Mouse (Mus musculus) A20 (cell line): ENCODE measurements at regions not wholly inside any gene's neighbourhood (a gene's known extent, or its start where the extent isn't known, plus 50 kb on each side); places are given as distances from the start of the nearest gene placed in this dataset.
"Not testable (repeated sequence)": the region's sequence is repeated elsewhere in the genome, so short reads cannot be mapped to it uniquely, and the experiment has no call there.

Source experiments
- DNase-seq: peaks from one replicate; pipeline ENCODE4 v3.0.0-alpha.2; 2011; ENCODE audit warnings: low read depth, low spot score

DNA sequence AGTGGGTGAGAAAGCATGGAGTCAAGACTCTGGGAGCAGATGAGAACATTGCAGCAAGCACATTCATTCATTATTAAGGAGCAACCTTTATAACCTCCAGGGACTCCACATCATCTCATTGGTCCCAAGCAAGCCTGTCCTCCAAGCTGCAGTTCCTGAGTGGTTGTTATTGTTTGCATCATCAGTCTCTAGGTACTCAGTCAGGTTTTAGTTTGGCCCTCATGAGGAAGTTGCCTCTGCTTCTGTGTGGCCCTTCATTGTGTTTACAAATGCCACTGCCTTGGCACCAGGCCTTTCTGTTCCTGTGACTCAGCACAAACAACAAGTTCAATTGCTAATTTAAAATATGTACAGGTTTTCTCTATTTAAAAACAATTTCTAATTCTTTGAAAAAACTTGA, 323.8 kb upstream of the Pabpc4l start:
- DNase-seq, result peak; percentile 61

DNA sequence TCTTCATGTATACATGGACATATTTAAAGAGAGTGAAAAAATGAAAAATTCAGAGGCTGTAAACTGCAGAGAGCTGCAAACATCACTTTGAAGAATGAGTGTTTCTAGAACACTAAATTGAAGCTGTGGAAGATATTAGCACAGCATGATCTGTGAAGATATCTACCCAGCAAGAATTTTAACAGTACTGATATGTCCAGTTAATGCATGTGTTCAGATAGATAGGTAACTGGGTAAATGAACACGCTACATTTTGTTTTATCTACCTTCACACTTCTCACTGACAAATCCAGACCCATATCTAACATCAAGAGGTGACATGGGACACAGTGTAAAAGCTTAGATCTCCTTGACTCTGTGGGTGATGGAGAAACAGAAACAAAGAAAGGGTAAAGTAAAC, 316.9 kb upstream of the Pabpc4l start:
- DNase-seq, result no peak

DNA sequence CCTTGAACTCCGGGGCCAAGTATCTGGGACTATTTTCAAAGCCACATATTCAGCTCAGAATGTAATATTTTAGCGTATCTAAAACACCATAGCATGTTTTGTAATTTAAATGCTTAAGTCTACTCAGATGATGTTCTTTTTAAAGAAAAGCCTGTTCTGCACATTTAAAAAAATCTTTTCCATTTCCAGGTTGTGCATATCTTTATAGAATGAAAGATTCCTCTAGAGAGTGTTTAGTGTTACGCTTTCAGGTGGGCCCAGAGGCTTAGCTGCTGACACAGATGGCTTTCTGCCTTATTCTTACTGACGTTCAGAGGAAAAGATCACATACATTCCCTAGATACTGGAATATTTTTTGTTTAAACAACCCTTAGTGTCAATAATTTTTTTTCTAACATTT, 310.5 kb upstream of the Pabpc4l start:
- DNase-seq, result no peak

DNA sequence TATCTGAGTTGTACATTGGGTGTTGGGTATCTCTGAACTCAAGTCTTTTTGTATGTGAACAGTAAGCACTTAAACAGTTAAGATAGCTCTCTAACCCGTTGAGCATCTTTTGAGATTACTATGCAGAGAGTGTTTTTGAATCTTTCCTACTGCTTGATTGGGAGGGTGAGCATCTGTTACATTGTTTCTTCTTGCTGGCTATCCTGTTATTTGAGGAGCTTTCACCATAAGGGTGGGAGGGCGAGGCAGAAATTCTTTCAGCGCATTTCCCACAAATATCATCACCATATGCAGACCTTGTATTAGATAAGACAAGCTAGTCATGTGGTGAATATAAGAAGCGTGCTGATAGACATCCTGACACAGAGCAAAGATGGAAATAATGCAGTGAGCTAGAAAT, 279.7 kb upstream of the Pabpc4l start:
- DNase-seq, result no peak

DNA sequence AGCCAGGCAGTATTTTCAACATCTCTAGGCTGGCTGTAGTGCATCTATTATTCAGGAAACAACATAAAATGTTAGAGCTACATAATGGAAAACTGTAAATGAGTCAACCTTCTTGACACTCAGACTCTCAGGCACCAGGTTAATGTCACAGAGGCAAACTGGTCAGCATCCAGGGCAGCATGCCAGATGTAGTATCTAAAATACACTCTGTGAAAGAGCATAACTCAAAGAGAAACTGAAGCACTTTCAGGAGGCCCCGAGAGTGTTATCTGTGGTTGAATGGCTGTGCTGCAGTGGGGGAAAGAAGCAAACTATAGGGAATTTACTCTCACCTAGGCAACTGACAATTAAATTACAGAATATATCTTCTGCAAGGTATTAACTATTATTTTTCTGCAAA, 253.6 kb upstream of the Pabpc4l start:
- DNase-seq, result peak; percentile 34

DNA sequence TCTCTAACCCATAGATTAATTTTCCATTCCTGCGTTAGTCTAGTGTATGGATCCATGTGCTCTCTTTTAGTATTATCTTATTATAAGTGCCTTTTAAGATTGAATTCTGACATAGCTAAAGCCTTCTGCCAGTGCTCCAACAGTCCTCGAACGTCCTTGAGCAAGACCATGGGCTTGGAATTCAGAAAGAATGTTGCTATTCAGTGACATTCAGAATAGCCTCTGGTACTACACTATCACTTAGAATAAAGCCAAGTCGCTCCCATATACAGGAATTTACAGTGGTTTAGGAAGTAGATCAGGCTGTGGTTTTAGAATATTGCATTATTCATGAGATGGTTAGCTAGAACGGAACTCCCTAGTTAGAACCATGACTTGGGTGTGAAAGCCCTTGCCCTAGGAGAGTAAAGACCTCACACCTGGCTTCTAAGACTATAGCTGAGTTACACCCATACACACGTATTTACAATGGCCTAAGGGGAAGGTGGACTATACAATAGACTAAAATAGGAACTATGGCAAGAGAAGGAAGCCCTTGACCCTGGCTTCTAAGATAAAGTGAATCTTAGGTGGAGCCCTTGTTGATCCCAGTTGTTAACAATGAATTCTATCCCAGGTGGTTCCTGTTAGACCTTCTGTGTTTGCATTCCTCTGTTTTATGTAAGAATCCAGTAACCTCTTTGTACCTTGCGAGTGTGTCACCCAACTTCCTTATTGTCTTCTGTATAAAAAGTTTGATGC, 239.8 kb upstream of the Pabpc4l start:
- not testable (repeated sequence) for DNase-seq
